ENCODE assay signal across 7 mouse cellular contexts in genomic region chr15:101977043-101977726, GRCm38 (mm10). TPM values are rescaled to one million over a fixed set of nuclear protein-coding genes. Genes with fewer than 3 reads are reported as not detected.
A peak's percentile ranks its signal among the peaks of the same experiment; 100 is the strongest.
DNase-seq lines count a peak whose midpoint lies in the region; ATAC-seq and TF ChIP-seq lines count a peak whose summit lies in the region.

No protein-coding gene starts in this region.

- WGBS in embryonic facial prominence, embryonic 10.5 days: 4% methylated on average over 39 of the region's 39 CpGs
- WGBS in intestine, postnatal 0 days: 1% methylated on average over 36 of the region's 39 CpGs
- WGBS in midbrain, embryonic 10.5 days: 4% methylated on average over 39 of the region's 39 CpGs

- peak; percentile 57 for ATAC-seq in granulocyte monocyte progenitor cell, adult 5-6 weeks (replicated peaks; ENCODE audit: poor library complexity, severe bottlenecking)
- ATAC-seq in intestine, postnatal 0 days: peak; percentile 91

- intact Hi-C loops in left cerebral cortex, postnatal 4 days (cut with DNase I): no loop called here

- DNase-seq in adrenal gland, adult 2 months: peak; percentile 98
- DNase-seq in embryonic facial prominence, embryonic 10.5 days (ENCODE audit: low spot score): peak; percentile 86
- DNase-seq in left cerebral cortex, postnatal 4 days: peak; percentile 67
- DNase-seq in midbrain, embryonic 10.5 days (ENCODE audit: low spot score): peak; percentile 79
- peak; percentile 67 for DNase-seq in right cerebral cortex, postnatal 4 days

- peak overlapping the region; percentile 64 for H3K4me3 ChIP-seq in embryonic facial prominence, embryonic 10.5 days
- H3K4me3 ChIP-seq in intestine, postnatal 0 days (ENCODE audit: low read depth, low read length): 0 out of 2 replicates have a peak overlapping the region, but pooled peaks have one; percentile 7
- peak overlapping the region; percentile 59 for H3K4me3 ChIP-seq in midbrain, embryonic 10.5 days

- peak overlapping the region; percentile 58 for H3K4me2 ChIP-seq in intestine, postnatal 0 days (replicated peaks; ENCODE audit: low read depth)

- peak overlapping the region; percentile 91 for H3K27ac ChIP-seq in embryonic facial prominence, embryonic 10.5 days (replicated peaks)
- peak overlapping the region; percentile 99 for H3K27ac ChIP-seq in intestine, postnatal 0 days (ENCODE audit: low read depth, low read length)
- H3K27ac ChIP-seq in midbrain, embryonic 10.5 days (replicated peaks): peak overlapping the region; percentile 88

- H3K36me3 ChIP-seq in embryonic facial prominence, embryonic 10.5 days (replicated peaks): no peaks in the 10 kb centered on the region
- no peaks in the 10 kb centered on the region for H3K36me3 ChIP-seq in intestine, postnatal 0 days (ENCODE audit: control insufficient read depth, insufficient read depth)
- H3K36me3 ChIP-seq in midbrain, embryonic 10.5 days: no peaks in the 10 kb centered on the region

- peaks cover 41% of the 10 kb centered on the region for H3K4me1 ChIP-seq in embryonic facial prominence, embryonic 10.5 days
- peaks cover 20% of the 10 kb centered on the region for H3K4me1 ChIP-seq in intestine, postnatal 0 days (replicated peaks; ENCODE audit: control insufficient read depth, insufficient read depth, low read length)
- H3K4me1 ChIP-seq in midbrain, embryonic 10.5 days: peaks cover 27% of the 10 kb centered on the region

- H3K9me3 ChIP-seq in embryonic facial prominence, embryonic 10.5 days: no peaks in the 10 kb centered on the region
- no peaks in the 10 kb centered on the region for H3K9me3 ChIP-seq in intestine, postnatal 0 days (ENCODE audit: control insufficient read depth)
- no peaks in the 10 kb centered on the region for H3K9me3 ChIP-seq in midbrain, embryonic 10.5 days (replicated peaks)

- peaks cover 47% of the 10 kb centered on the region for H3K27me3 ChIP-seq in embryonic facial prominence, embryonic 10.5 days (replicated peaks; ENCODE audit: low read depth, poor library complexity, severe bottlenecking)
- H3K27me3 ChIP-seq in intestine, postnatal 0 days (replicated peaks; ENCODE audit: control insufficient read depth, insufficient read depth, low read length): no peaks in the 10 kb centered on the region
- peaks cover 43% of the 10 kb centered on the region for H3K27me3 ChIP-seq in midbrain, embryonic 10.5 days (ENCODE audit: low read depth, poor library complexity, severe bottlenecking)

- TF ChIP-seq CTCF in intestine, postnatal 0 days (IDR thresholded peaks at IDR 0.05; ENCODE audit: low read depth): peak; percentile 45

- peak overlapping the region; percentile 54 for H3K9ac ChIP-seq in intestine, postnatal 0 days (ENCODE audit: low read depth, low read length)

RNA-seq across cellular contexts. Expression of gene Krt78, which starts 23.1 kb away (rescaled TPM):
- total RNA-seq in adrenal gland, adult 2 months (2021): not detected
- polyA plus RNA-seq in adrenal gland, adult 2 months (2012; rRNA removed): not detected in 2 replicates
- not detected in 2 replicates for polyA plus RNA-seq in embryonic facial prominence, embryonic 10.5 days (2016; fragmentation: Nextera tagmentation; extraction: Ambion mirVana)
- not detected in 2 replicates for total RNA-seq in granulocyte monocyte progenitor cell, adult 5-6 weeks (2014; fragmentation: Nextera tagmentation)
- total RNA-seq in granulocyte monocyte progenitor cell, adult 5-6 weeks (2017): not detected in 2 replicates
- 0.03 and 0.07 TPM in 2 replicates for polyA plus RNA-seq in intestine, postnatal 0 days (2015; fragmentation: Nextera tagmentation; extraction: Ambion mirVana)
- total RNA-seq in left cerebral cortex, postnatal 4 days (2021): not detected
- not detected in 2 replicates for polyA plus RNA-seq in midbrain, embryonic 10.5 days (2016; fragmentation: Nextera tagmentation; extraction: Ambion mirVana)

RNA-seq across cellular contexts. Expression of gene Krt8, which starts 27.1 kb away (rescaled TPM):
- 1 to 10 TPM; 1.7 TPM for total RNA-seq in adrenal gland, adult 2 months (2021)
- polyA plus RNA-seq in adrenal gland, adult 2 months (2012; rRNA removed): 0.62 and 1.1 TPM in 2 replicates
- 86.3 and 91.9 TPM in 2 replicates for polyA plus RNA-seq in embryonic facial prominence, embryonic 10.5 days (2016; fragmentation: Nextera tagmentation; extraction: Ambion mirVana)
- 0.30 TPM in 1 of 2 replicates, not detected in the other for total RNA-seq in granulocyte monocyte progenitor cell, adult 5-6 weeks (2014; fragmentation: Nextera tagmentation)
- 0.31 and 0.60 TPM in 2 replicates for total RNA-seq in granulocyte monocyte progenitor cell, adult 5-6 weeks (2017)
- 940 and 1,037 TPM in 2 replicates for polyA plus RNA-seq in intestine, postnatal 0 days (2015; fragmentation: Nextera tagmentation; extraction: Ambion mirVana)
- total RNA-seq in left cerebral cortex, postnatal 4 days (2021): under 1 TPM in 1 of 2 experiments, not detected in 1; 0.18 TPM
- polyA plus RNA-seq in midbrain, embryonic 10.5 days (2016; fragmentation: Nextera tagmentation; extraction: Ambion mirVana): 18.5 and 21.9 TPM in 2 replicates

RNA-seq across cellular contexts. Expression of gene Krt79, which starts 37.1 kb away (rescaled TPM):
- 1 to 10 TPM; 1.1 to 2.3 TPM for total RNA-seq in adrenal gland, adult 2 months (2021)
- polyA plus RNA-seq in adrenal gland, adult 2 months (2012; rRNA removed): 0.26 and 1.8 TPM in 2 replicates
- polyA plus RNA-seq in embryonic facial prominence, embryonic 10.5 days (2016; fragmentation: Nextera tagmentation; extraction: Ambion mirVana): 0.20 and 0.49 TPM in 2 replicates
- not detected in 2 replicates for total RNA-seq in granulocyte monocyte progenitor cell, adult 5-6 weeks (2014; fragmentation: Nextera tagmentation)
- total RNA-seq in granulocyte monocyte progenitor cell, adult 5-6 weeks (2017): not detected in 2 replicates
- polyA plus RNA-seq in intestine, postnatal 0 days (2015; fragmentation: Nextera tagmentation; extraction: Ambion mirVana): 0.21 and 0.27 TPM in 2 replicates
- total RNA-seq in left cerebral cortex, postnatal 4 days (2021): under 1 TPM in 1 of 2 experiments, not detected in 1; 0.32 TPM
- polyA plus RNA-seq in midbrain, embryonic 10.5 days (2016; fragmentation: Nextera tagmentation; extraction: Ambion mirVana): 0.07 and 0.20 TPM in 2 replicates

RNA-seq across cellular contexts. Expression of gene Krt18, which starts 50.8 kb away (rescaled TPM):
- total RNA-seq in adrenal gland, adult 2 months (2021): 1 to 10 TPM; 1.6 to 2.5 TPM
- polyA plus RNA-seq in adrenal gland, adult 2 months (2012; rRNA removed): 0.61 and 1.1 TPM in 2 replicates
- 95.2 and 101 TPM in 2 replicates for polyA plus RNA-seq in embryonic facial prominence, embryonic 10.5 days (2016; fragmentation: Nextera tagmentation; extraction: Ambion mirVana)
- 11.4 and 20.2 TPM in 2 replicates for total RNA-seq in granulocyte monocyte progenitor cell, adult 5-6 weeks (2014; fragmentation: Nextera tagmentation)
- 12.4 and 24.9 TPM in 2 replicates for total RNA-seq in granulocyte monocyte progenitor cell, adult 5-6 weeks (2017)
- 364 and 368 TPM in 2 replicates for polyA plus RNA-seq in intestine, postnatal 0 days (2015; fragmentation: Nextera tagmentation; extraction: Ambion mirVana)
- under 1 TPM; 0.26 to 0.64 TPM for total RNA-seq in left cerebral cortex, postnatal 4 days (2021)
- polyA plus RNA-seq in midbrain, embryonic 10.5 days (2016; fragmentation: Nextera tagmentation; extraction: Ambion mirVana): 11.4 and 21.0 TPM in 2 replicates

RNA-seq across cellular contexts. Expression of gene Krt4, which starts 52.6 kb away (rescaled TPM):
- not detected for total RNA-seq in adrenal gland, adult 2 months (2021)
- polyA plus RNA-seq in adrenal gland, adult 2 months (2012; rRNA removed): 0.08 and 0.33 TPM in 2 replicates
- not detected in 2 replicates for polyA plus RNA-seq in embryonic facial prominence, embryonic 10.5 days (2016; fragmentation: Nextera tagmentation; extraction: Ambion mirVana)
- total RNA-seq in granulocyte monocyte progenitor cell, adult 5-6 weeks (2014; fragmentation: Nextera tagmentation): not detected in 2 replicates
- not detected in 2 replicates for total RNA-seq in granulocyte monocyte progenitor cell, adult 5-6 weeks (2017)
- 0.17 TPM in 1 of 2 replicates, not detected in the other for polyA plus RNA-seq in intestine, postnatal 0 days (2015; fragmentation: Nextera tagmentation; extraction: Ambion mirVana)
- total RNA-seq in left cerebral cortex, postnatal 4 days (2021): under 1 TPM in 1 of 2 experiments, not detected in 1; 0.24 TPM
- polyA plus RNA-seq in midbrain, embryonic 10.5 days (2016; fragmentation: Nextera tagmentation; extraction: Ambion mirVana): not detected in 2 replicates

Comparison
In these comparisons a context has a peak if more than half of its experiments do, and no peak if none do; other contexts are left out.
1. Peak in every context shown above with its lines: DNase-seq, ATAC-seq, H3K4me3 ChIP-seq and H3K27ac ChIP-seq.
2. H3K4me3 ChIP-seq: peak in every context shown above with its lines; median percentile 64 in embryonic facial prominence, embryonic 10.5 days; 59 in midbrain, embryonic 10.5 days; 7 in intestine, postnatal 0 days.